Mouse (Mus musculus): Measurements from ENCODE around the gene Ly75. TPM values are rescaled to one million over a fixed set of nuclear protein-coding genes. Genes with fewer than 3 reads are reported as not detected.

The Ly75 gene
- polyA plus RNA-seq, 1 experiment from 2014 or later, result 8.5 TPM

- no peaks in the 10 kb centered on the region for H3K9me3 ChIP-seq (ENCODE audit: control insufficient read depth, low read length)
- H3K4me2 ChIP-seq, result no peak overlapping the region
- no peak for ATAC-seq (replicated peaks; ENCODE audit: low FRiP score)
- no peaks in the 10 kb centered on the region for H3K4me1 ChIP-seq (replicated peaks; ENCODE audit: control insufficient read depth, insufficient read depth, low read length)
- DNase-seq (ENCODE audit: low spot score), result no peak
- H3K4me3 ChIP-seq (ENCODE audit: low read depth, low read length), result no peak overlapping the region
- no peaks in the 10 kb centered on the region; the same call in 1 of the 2 replicates for H3K36me3 ChIP-seq (ENCODE audit: control insufficient read depth, insufficient read depth, low read length)
- 68% methylated on average over 7 of the region's 7 CpGs for WGBS
- no peak overlapping the region for H3K9ac ChIP-seq (ENCODE audit: low read depth, low read length)
- H3K27ac ChIP-seq (ENCODE audit: low read depth, low read length), result no peak overlapping the region
- no peaks in the 10 kb centered on the region for H3K27me3 ChIP-seq (replicated peaks; ENCODE audit: control insufficient read depth, insufficient read depth, low read length)
Measured at GRCm38 (mm10) chr2:60347875-60348274, 35.2 kb downstream of the Ly75 start.

- ATAC-seq (replicated peaks; ENCODE audit: low FRiP score), result no peak
Measured at GRCm38 (mm10) chr2:60346531-60346930, 36.6 kb downstream of the Ly75 start.

GRCm38 (mm10) chr2:60345717-60346116 is 37.4 kb downstream of the Ly75 start:
- no peak for DNase-seq (ENCODE audit: low spot score)
- 95% methylated on average over 7 of the region's 7 CpGs for WGBS

More at GRCm38 (mm10) chr2:60346531-60346930, 36.6 kb downstream of the Ly75 start:
- 87% methylated on average over 8 of the region's 8 CpGs for WGBS
- Histone ChIP-seq H3K4me1 (replicated peaks; ENCODE audit: control insufficient read depth, insufficient read depth, low read length) (no peaks in the 10 kb centered on the region), H3K9ac (ENCODE audit: low read depth, low read length) (no peak overlapping the region), H3K9me3 (ENCODE audit: control insufficient read depth, low read length) (no peaks in the 10 kb centered on the region), H3K27ac (ENCODE audit: low read depth, low read length) (no peak overlapping the region), H3K36me3 (ENCODE audit: control insufficient read depth, insufficient read depth, low read length) (no peaks in the 10 kb centered on the region; the same call in 1 of the 2 replicates), H3K4me2 (no peak overlapping the region), H3K4me3 (ENCODE audit: low read depth, low read length) (no peak overlapping the region), H3K27me3 (replicated peaks; ENCODE audit: control insufficient read depth, insufficient read depth, low read length) (no peaks in the 10 kb centered on the region)
- no peak for DNase-seq (ENCODE audit: low spot score)

GRCm38 (mm10) chr2:60343607-60344289 is 39.4 kb downstream of the Ly75 start:
- Histone ChIP-seq H3K27ac (ENCODE audit: low read depth, low read length) (no peak overlapping the region), H3K9ac (ENCODE audit: low read depth, low read length) (no peak overlapping the region), H3K9me3 (ENCODE audit: control insufficient read depth, low read length) (no peaks in the 10 kb centered on the region), H3K4me1 (replicated peaks; ENCODE audit: control insufficient read depth, insufficient read depth, low read length) (no peaks in the 10 kb centered on the region), H3K27me3 (replicated peaks; ENCODE audit: control insufficient read depth, insufficient read depth, low read length) (no peaks in the 10 kb centered on the region), H3K4me2 (no peak overlapping the region), H3K36me3 (ENCODE audit: control insufficient read depth, insufficient read depth, low read length) (no peaks in the 10 kb centered on the region; the same call in 1 of the 2 replicates), H3K4me3 (ENCODE audit: low read depth, low read length) (no peak overlapping the region)
- no peak for ATAC-seq (replicated peaks; ENCODE audit: low FRiP score)
- 81% methylated on average over 11 of the region's 11 CpGs for WGBS
- no peak for DNase-seq (ENCODE audit: low spot score)

More at GRCm38 (mm10) chr2:60345717-60346116, 37.4 kb downstream of the Ly75 start:
- H3K9ac ChIP-seq (ENCODE audit: low read depth, low read length), result no peak overlapping the region
- H3K4me3 ChIP-seq (ENCODE audit: low read depth, low read length), result no peak overlapping the region
- ATAC-seq (replicated peaks; ENCODE audit: low FRiP score), result no peak
- H3K9me3 ChIP-seq (ENCODE audit: control insufficient read depth, low read length), result no peaks in the 10 kb centered on the region
- no peak overlapping the region for H3K27ac ChIP-seq (ENCODE audit: low read depth, low read length)
- H3K4me1 ChIP-seq (replicated peaks; ENCODE audit: control insufficient read depth, insufficient read depth, low read length), result no peaks in the 10 kb centered on the region
- H3K4me2 ChIP-seq, result no peak overlapping the region
- no peaks in the 10 kb centered on the region; the same call in 1 of the 2 replicates for H3K36me3 ChIP-seq (ENCODE audit: control insufficient read depth, insufficient read depth, low read length)
- no peaks in the 10 kb centered on the region for H3K27me3 ChIP-seq (replicated peaks; ENCODE audit: control insufficient read depth, insufficient read depth, low read length)

- no peak overlapping the region for H3K4me3 ChIP-seq (ENCODE audit: low read depth, low read length)
- no peaks in the 10 kb centered on the region for H3K27me3 ChIP-seq (replicated peaks; ENCODE audit: control insufficient read depth, insufficient read depth, low read length)
- ATAC-seq (replicated peaks; ENCODE audit: low FRiP score) (no peak), DNase-seq (ENCODE audit: low spot score) (no peak)
- no peak overlapping the region for H3K27ac ChIP-seq (ENCODE audit: low read depth, low read length)
- H3K4me1 ChIP-seq (replicated peaks; ENCODE audit: control insufficient read depth, insufficient read depth, low read length), result no peaks in the 10 kb centered on the region
- no peak overlapping the region for H3K9ac ChIP-seq (ENCODE audit: low read depth, low read length)
- H3K9me3 ChIP-seq (ENCODE audit: control insufficient read depth, low read length), result no peaks in the 10 kb centered on the region
- 63% methylated on average over 4 of the region's 4 CpGs for WGBS
- no peaks in the 10 kb centered on the region for H3K36me3 ChIP-seq (ENCODE audit: control insufficient read depth, insufficient read depth, low read length)
- H3K4me2 ChIP-seq, result no peak overlapping the region
Measured at GRCm38 (mm10) chr2:60342107-60342880, 40.8 kb downstream of the Ly75 start.

GRCm38 (mm10) chr2:60337937-60338336 is 45.2 kb downstream of the Ly75 start:
- Histone ChIP-seq H3K27me3 (replicated peaks; ENCODE audit: control insufficient read depth, insufficient read depth, low read length) (no peaks in the 10 kb centered on the region), H3K4me1 (replicated peaks; ENCODE audit: control insufficient read depth, insufficient read depth, low read length) (no peaks in the 10 kb centered on the region), H3K4me3 (ENCODE audit: low read depth, low read length) (no peak overlapping the region), H3K27ac (ENCODE audit: low read depth, low read length) (no peak overlapping the region), H3K4me2 (no peak overlapping the region), H3K36me3 (ENCODE audit: control insufficient read depth, insufficient read depth, low read length) (no peaks in the 10 kb centered on the region), H3K9me3 (ENCODE audit: control insufficient read depth, low read length) (no peaks in the 10 kb centered on the region), H3K9ac (ENCODE audit: low read depth, low read length) (no peak overlapping the region)
- no peak for ATAC-seq (replicated peaks; ENCODE audit: low FRiP score)
- DNase-seq (ENCODE audit: low spot score), result no peak
- WGBS, result 71% methylated on average over 9 of the region's 9 CpGs

- Histone ChIP-seq H3K4me2 (no peak overlapping the region), H3K4me1 (replicated peaks; ENCODE audit: control insufficient read depth, insufficient read depth, low read length) (no peaks in the 10 kb centered on the region), H3K36me3 (ENCODE audit: control insufficient read depth, insufficient read depth, low read length) (no peaks in the 10 kb centered on the region), H3K27me3 (replicated peaks; ENCODE audit: control insufficient read depth, insufficient read depth, low read length) (no peaks in the 10 kb centered on the region), H3K4me3 (ENCODE audit: low read depth, low read length) (no peak overlapping the region), H3K27ac (ENCODE audit: low read depth, low read length) (no peak overlapping the region), H3K9me3 (ENCODE audit: control insufficient read depth, low read length) (no peaks in the 10 kb centered on the region), H3K9ac (ENCODE audit: low read depth, low read length) (no peak overlapping the region)
- no peak for ATAC-seq (replicated peaks; ENCODE audit: low FRiP score)
- DNase-seq (ENCODE audit: low spot score), result no peak
- 71% methylated on average over 10 of the region's 10 CpGs for WGBS
Measured at GRCm38 (mm10) chr2:60328641-60329040, 54.5 kb downstream of the Ly75 start.

- Histone ChIP-seq H3K27ac (ENCODE audit: low read depth, low read length) (no peak overlapping the region), H3K4me3 (ENCODE audit: low read depth, low read length) (no peak overlapping the region), H3K4me2 (no peak overlapping the region), H3K9me3 (ENCODE audit: control insufficient read depth, low read length) (no peaks in the 10 kb centered on the region), H3K9ac (ENCODE audit: low read depth, low read length) (no peak overlapping the region), H3K36me3 (ENCODE audit: control insufficient read depth, insufficient read depth, low read length) (no peaks in the 10 kb centered on the region), H3K4me1 (replicated peaks; ENCODE audit: control insufficient read depth, insufficient read depth, low read length) (no peaks in the 10 kb centered on the region), H3K27me3 (replicated peaks; ENCODE audit: control insufficient read depth, insufficient read depth, low read length) (no peaks in the 10 kb centered on the region)
- ATAC-seq (replicated peaks; ENCODE audit: low FRiP score), result no peak
- 87% methylated on average over 11 of the region's 11 CpGs for WGBS
- no peak for DNase-seq (ENCODE audit: low spot score)
Measured at GRCm38 (mm10) chr2:60327581-60327980, 55.5 kb downstream of the Ly75 start.
